Mouse (Mus musculus) right cerebral cortex, postnatal 10 days (tissue): ENCODE data around the gene 2810021J22Rik.
"Not testable (repeated sequence)": the region's sequence is repeated elsewhere in the genome, so short reads cannot be mapped to it uniquely, and the experiment has no call there.

ENCODE experiments used
- DNase-seq, 2 experiments: peaks; one replicate each; pipeline ENCODE4 v3.0.0; 2021; ENCODE audit warnings: low spot score in 2 of 2

Gene 2810021J22Rik

GRCm38 (mm10) chr11:58867039-58867953 lies at the start of gene 2810021J22Rik:
2810021J22Rik (plus strand) TSS chr11:58867216.
- DNase-seq = peak; percentile 87 to 88

GRCm38 (mm10) chr11:58828937-58829336 lies 38.1 kb upstream of the 2810021J22Rik start, which contains the start of gene Olfr312:
Olfr312 (plus strand) TSS chr11:58829237.
- DNase-seq = not testable (repeated sequence)

DNA sequence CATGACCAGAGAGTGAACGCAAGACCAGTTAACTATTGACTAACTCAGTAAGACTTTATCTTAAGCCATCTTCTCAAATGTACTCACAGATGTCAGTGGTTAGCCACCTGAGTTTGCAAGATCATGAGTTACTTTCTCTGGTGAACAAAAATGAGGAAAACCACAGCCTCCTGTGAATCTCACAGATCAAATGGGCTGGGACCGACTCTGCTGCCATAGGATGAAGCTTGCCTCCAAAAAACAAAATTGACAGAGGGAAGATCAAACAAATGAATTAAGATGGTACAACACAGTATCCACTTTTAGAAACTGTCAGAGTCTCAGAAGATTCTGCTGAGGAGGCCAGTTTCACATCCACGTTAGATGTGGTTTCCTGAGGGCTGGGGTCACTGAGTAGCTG lies 37.3 kb upstream of the 2810021J22Rik start:
- no peak for DNase-seq

- DNase-seq = not testable (repeated sequence)
These were observed 34.5 kb upstream of the 2810021J22Rik start for GRCm38 (mm10) chr11:58832541-58832940.

DNA sequence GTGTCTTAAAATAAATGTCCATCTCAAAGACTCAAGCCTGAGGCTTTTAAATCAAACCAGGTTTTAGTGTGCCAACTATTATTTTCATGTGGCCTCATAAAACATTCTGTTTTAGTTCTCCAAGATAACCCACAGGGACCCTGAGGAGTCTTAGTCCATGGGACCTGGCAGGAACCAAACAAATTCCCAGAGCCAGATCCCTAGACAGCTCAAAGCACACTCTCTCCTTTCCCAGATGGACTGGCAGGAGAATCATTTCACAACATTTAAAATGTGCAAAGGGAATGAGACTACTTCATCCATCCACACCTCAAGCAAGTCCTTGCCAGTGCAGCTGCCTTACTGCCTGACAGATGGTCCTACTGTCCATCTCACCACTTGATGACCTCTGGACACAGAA lies 28.1 kb upstream of the 2810021J22Rik start, which contains the start of gene Olfr311:
Gene Olfr311 (plus strand): TSS at position 301 of the 400 bp plus-strand sequence.
- not testable (repeated sequence) for DNase-seq

GRCm38 (mm10) chr11:58846919-58847461 lies 20.0 kb upstream of the 2810021J22Rik start, which contains the start of gene Gm12258:
Gm12258 (plus strand) TSS chr11:58847158.
- DNase-seq = peak; percentile 93 to 96

DNA sequence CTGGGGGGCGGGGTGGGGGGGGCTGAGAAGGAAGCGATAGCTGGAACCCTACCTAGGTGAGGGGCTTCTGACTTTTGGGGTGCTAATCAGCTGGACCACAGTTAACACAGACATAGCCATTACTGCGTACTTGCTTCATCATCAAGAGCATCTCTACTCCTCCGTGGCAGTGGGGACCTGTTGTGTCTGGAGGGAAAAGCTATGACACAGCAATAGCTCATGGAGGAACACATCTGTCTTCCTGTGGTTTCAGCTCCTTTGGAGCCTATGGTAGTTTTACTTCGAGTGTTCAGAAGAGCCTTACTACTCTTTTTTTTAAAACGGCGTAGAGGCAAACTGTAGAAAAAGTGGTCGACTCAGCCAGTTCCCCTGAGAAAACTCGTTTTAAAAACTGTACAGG lies 19.4 kb upstream of the 2810021J22Rik start:
- no peak for DNase-seq

DNA sequence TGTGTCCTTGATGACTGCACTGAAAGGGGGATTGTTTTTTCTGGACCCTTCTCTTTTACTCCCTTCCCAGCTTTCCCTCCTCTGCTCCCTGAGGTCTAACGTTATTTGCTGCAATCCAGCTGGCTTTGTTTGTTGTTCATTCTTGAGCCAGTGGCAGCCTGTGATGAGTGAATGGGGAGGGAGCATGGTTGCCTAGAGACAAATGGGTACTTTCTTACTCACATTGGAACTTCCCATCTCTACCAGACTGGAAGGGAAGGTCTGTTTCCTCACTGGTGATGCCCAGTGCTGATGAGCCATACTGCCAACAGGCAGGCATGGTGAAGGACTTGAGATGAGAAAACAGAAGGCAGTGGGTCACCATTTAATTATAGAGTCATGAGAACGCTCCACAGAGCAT lies 17.3 kb upstream of the 2810021J22Rik start:
- no peak for DNase-seq

DNA sequence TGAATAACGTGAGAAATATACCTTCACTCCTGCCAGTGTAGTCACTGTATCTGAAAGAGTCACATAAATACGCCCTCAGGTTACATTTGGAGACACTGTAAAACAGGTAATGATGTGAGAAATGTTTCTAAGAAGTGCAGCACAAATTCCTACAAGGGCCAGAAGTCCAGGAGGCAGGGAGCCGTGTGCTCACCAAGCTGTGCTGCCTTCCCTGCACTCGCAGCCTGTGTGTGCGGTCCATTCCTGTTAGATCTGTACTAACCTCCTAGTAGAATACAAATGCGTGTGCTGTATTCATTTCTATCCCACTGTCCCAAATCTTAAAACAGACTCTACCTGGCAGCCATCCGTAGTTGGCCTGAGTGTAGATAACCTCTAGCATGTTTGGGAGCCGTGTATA lies 6.3 kb upstream of the 2810021J22Rik start:
- no peak for DNase-seq

- no peak for DNase-seq
These were observed 926 bp downstream of the 2810021J22Rik start for GRCm38 (mm10) chr11:58867954-58868330.

GRCm38 (mm10) chr11:58870961-58871360 lies 3.9 kb downstream of the 2810021J22Rik start:
- DNase-seq = no peak

- DNase-seq = peak in 1 of 2 experiments; percentile 15
These were observed 16.7 kb downstream of the 2810021J22Rik start for GRCm38 (mm10) chr11:58883756-58884155.

DNA sequence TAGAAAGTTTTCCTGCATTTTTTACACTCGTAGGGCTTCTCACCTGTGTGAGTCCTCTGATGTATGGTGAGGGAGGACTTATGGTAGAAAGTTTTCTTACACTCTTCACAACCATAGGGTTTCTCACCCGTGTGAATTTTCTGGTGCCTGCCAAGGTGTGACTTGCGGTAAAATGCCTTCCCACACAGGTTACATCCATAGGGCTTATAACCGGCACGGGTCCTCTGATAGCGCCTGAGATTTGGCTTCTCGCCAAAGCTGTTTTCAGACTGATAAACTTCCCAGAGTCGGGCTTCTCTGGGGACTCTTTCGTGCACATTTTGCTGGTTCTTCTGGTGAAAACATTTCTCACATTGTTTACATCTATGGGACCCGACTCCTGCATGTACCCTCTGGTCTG lies 23.5 kb downstream of the 2810021J22Rik start:
- no peak for DNase-seq

DNA sequence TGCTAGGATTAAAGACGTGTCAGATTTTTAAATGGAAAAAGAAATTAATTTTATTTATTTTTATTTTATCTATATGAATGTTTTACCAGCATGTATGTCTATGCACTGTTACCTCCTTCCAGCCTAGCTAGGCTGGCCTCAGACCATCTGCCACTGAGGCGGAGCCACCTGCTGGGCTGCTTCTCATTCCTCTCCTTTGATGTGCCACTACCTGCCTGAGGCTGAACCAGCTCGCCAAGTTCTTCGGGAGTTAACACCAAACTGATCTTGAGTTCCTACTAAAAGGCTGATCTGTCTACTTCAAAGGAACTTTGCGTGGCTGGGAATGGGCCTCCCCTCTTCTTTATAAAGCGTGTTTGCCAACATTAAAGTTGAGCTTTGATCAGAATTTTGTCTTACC lies 27.4 kb downstream of the 2810021J22Rik start:
- DNase-seq = no peak

DNA sequence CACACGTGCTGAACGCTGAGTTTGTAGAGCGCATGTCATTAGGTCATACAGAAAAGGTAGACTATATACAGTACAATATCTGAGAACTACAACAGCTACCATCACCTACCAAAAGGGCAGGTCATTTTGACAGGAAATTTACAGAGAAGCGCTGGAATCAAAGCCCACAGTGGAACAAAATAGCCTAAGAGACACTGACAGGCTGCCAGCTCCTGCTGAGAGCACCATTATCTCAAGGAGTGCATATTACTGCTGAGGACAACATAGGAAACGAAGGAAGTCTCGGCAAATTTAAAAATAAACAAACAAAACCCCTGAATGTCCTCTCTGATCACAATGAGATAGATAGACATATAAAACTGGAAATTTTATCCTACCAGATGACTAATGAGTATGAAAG lies 30.5 kb downstream of the 2810021J22Rik start:
- DNase-seq = no peak

DNA sequence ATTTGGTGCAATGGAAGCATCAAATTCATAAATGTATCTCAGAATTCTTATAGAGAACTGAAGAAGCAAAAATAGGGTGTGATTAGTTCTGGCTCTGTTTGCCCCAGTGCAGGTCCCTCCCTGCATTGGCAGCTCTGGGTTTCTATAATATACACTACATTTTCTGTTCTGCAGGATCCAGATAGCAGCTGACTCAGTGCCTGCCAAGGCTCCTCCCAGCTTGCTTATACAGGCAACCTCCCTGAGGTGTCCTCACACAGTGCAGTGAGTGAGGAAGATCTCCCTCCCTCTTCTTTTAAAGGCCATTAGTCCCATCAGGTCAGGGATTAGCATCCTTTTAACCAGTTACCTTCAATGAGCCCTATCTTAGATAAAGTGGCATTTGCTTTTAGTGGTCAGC lies 34.1 kb downstream of the 2810021J22Rik start:
- DNase-seq = peak in 1 of 2 experiments; percentile 5

- peak; percentile 96 to 97 for DNase-seq
These were observed 36.7 kb downstream of the 2810021J22Rik start, which contains the start of gene Zfp39 for GRCm38 (mm10) chr11:58903511-58904409. Zfp39 (minus strand) TSS chr11:58904225.

DNA sequence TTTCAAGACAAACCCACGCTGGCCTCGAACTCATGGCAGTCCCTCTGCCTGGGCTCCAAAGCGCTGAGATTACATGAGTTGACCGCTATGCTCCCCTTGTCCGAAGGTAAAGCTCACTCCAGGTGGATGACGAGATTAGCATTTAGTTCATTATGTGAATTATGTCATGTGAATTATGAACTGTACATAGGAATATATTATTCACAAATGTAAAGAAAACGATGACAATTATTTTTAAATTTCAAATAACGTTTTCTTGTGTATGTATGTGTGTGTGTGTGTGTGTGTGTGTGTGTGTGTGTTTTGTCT lies 37.3 kb downstream of the 2810021J22Rik start:
- DNase-seq = no peak

- DNase-seq = peak in 1 of 2 experiments; percentile 35
These were observed 37.8 kb downstream of the 2810021J22Rik start for GRCm38 (mm10) chr11:58904838-58905237.

DNA sequence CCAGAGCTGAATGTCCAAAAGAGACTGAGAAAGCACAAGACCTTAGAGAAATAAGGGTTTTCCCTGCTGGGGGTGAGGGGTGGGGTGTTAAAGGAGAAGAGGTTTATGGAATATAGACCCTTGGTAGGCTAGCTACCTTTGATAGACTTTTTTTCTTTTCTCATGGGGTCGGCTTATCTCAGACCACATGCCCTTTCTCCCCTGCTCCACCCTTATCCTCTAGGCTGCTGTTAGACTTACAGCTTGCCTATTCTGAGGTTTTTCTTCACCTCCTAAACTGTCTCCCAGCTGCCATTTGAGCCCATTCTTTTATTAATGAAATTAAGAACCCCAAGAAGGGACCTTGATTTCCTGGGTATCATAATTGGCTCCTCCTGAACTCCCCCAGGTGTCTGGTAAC lies 46.8 kb downstream of the 2810021J22Rik start:
- no peak for DNase-seq

DNA sequence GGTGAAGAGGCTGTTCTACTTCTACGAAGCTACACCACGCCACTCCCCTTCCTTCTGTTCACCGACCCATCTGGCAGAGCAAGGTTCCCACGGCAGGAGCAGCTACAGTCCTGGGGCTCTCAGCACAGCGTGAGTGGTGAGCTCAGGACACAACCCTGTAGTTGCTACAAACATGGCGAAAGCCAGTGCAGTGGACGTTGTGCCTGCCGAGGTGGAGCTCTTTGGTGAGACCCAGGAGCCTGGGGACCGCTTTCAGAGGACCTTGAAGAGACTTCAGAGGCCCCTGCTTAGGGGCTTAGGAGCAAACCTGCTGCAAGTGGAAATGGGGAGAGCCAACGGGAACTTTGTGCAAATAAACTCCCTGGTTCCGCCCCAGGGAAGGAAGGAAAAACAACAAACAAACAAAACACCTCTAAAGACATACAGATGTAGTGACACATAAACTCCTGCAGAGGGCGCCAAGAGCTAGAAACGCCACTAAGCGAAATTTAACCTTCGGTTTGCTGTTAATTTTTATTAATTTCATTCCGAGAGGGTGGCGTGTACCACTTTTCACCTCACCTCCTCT lies 47.5 kb downstream of the 2810021J22Rik start:
- DNase-seq = no peak
